9 mouse cellular contexts compared by ENCODE assay signal in genomic region chr10:125317317-125317716, GRCm38 (mm10).
A peak's percentile ranks its signal among the peaks of the same experiment; 100 is the strongest.
DNase-seq lines count a peak whose midpoint lies in the region; ATAC-seq lines count a peak whose summit lies in the region.
"Had no signal": no experiment of that assay in that cellular context is flagged by ENCODE, and none has a peak within 500 bp of the region (broad histone marks: within the 10 kb centered on the region; RNA-seq: fewer than 3 reads in every experiment).

No protein-coding gene starts in this region.

- 83% methylated on average over 6 of the region's 6 CpGs for WGBS in midbrain, embryonic 14.5 days
- WGBS in midbrain, embryonic 13.5 days = 87% methylated on average over 6 of the region's 6 CpGs

- H3K27me3 ChIP-seq in midbrain, embryonic 14.5 days (ENCODE audit: control insufficient read depth, insufficient read depth, low read length) = no peaks in the 10 kb centered on the region
- no peaks in the 10 kb centered on the region for H3K27me3 ChIP-seq in midbrain, embryonic 13.5 days
- H3K27me3 ChIP-seq: liver, embryonic 15.5 days had no signal

- H3K9ac ChIP-seq in midbrain, embryonic 14.5 days (replicated peaks; ENCODE audit: low read length) = no peak overlapping the region
- no peak overlapping the region for H3K9ac ChIP-seq in midbrain, embryonic 13.5 days (replicated peaks)
- H3K9ac ChIP-seq: liver, embryonic 15.5 days had no signal

- H3K4me1 ChIP-seq in midbrain, embryonic 14.5 days (ENCODE audit: control insufficient read depth, insufficient read depth, low read length) = no peaks in the 10 kb centered on the region
- no peaks in the 10 kb centered on the region for H3K4me1 ChIP-seq in midbrain, embryonic 13.5 days (replicated peaks)

- no peaks in the 10 kb centered on the region for H3K9me3 ChIP-seq in midbrain, embryonic 14.5 days (ENCODE audit: control insufficient read depth, low read length)
- H3K9me3 ChIP-seq in midbrain, embryonic 13.5 days = no peaks in the 10 kb centered on the region
- H3K9me3 ChIP-seq: liver, embryonic 15.5 days had no signal

- intact Hi-C loops in heart, postnatal 25 days (cut with DNase I) = no loop called here
- intact Hi-C loops in heart, postnatal 10 days (cut with DNase I) = no loop called here

- no peak overlapping the region for H3K27ac ChIP-seq in midbrain, embryonic 14.5 days (replicated peaks; ENCODE audit: low read depth, low read length)
- H3K27ac ChIP-seq in midbrain, embryonic 13.5 days = no peak overlapping the region
- H3K27ac ChIP-seq: liver, embryonic 15.5 days had no signal

- H3K4me2 ChIP-seq in midbrain, embryonic 14.5 days (ENCODE audit: low read length) = no peak overlapping the region
- H3K4me2 ChIP-seq in midbrain, embryonic 13.5 days (replicated peaks) = no peak overlapping the region
- H3K4me2 ChIP-seq: liver, embryonic 15.5 days had no signal

- H3K4me3 ChIP-seq in midbrain, embryonic 14.5 days (replicated peaks; ENCODE audit: low read depth, low read length) = no peak overlapping the region
- no peak overlapping the region for H3K4me3 ChIP-seq in midbrain, embryonic 13.5 days (replicated peaks)
- H3K4me3 ChIP-seq: liver, embryonic 15.5 days had no signal

- ATAC-seq in midbrain, embryonic 14.5 days (ENCODE audit: low FRiP score, low TSS enrichment) = no peak
- ATAC-seq in midbrain, embryonic 13.5 days = no peak

- DNase-seq in heart, adult 11 months = peak; percentile 97
- no peak for DNase-seq in heart, postnatal 25 days (ENCODE audit: low spot score)
- peak; percentile 31 for DNase-seq in midbrain, embryonic 14.5 days
- DNase-seq in heart, postnatal 10 days = peak; percentile 31 to 39
- DNase-seq in retina, postnatal 1 day = peak; percentile 7
- no peak for DNase-seq in MN1 (ENCODE audit: low spot score)
- DNase-seq in urinary bladder, adult 2 months (ENCODE audit: low spot score) = no peak

- H3K36me3 ChIP-seq in midbrain, embryonic 14.5 days (ENCODE audit: control insufficient read depth, insufficient read depth, low read length) = no peaks in the 10 kb centered on the region
- H3K36me3 ChIP-seq in midbrain, embryonic 13.5 days = no peaks in the 10 kb centered on the region
- H3K36me3 ChIP-seq: liver, embryonic 15.5 days had no signal

Comparison
In these comparisons a context has a peak if more than half of its experiments do, and no peak if none do; other contexts are left out.
1. DNase-seq: peak in heart, adult 11 months (single experiment), midbrain, embryonic 14.5 days (single experiment), heart, postnatal 10 days (2 of 2) and retina, postnatal 1 day (single experiment); none in heart, postnatal 25 days (single experiment), MN1 (single experiment) and urinary bladder, adult 2 months (single experiment).